Mouse (Mus musculus) heart, embryonic 14.5 days (tissue): ENCODE results near the gene Pkig. TPM values are rescaled to one million over a fixed set of nuclear protein-coding genes. Genes with fewer than 3 reads are reported as not detected.

Source experiments
- ATAC-seq: fragments of 200-750 bp; cut with Nextera tagmentation; 2 replicates; pipeline ENCODE4 v1.8.0; 2017; ENCODE audit warnings: low read depth, moderate TSS enrichment; ENCODE audit not compliant: insufficient number of reproducible peaks, insufficient read depth, low FRiP score
- H3K27ac ChIP-seq, 2 experiments: fragments of 200-500 bp in 1 of 2; fragments of 300-500 bp in 1 of 2; sonication (generic) in 1 of 2; replicated peaks in 1 of 2; 2 replicates each; pipeline ENCODE4 v1.5.1; 2012 to 2014; ENCODE audit warnings: low read depth in 2 of 2, low read length in 2 of 2, control low read depth in 1 of 2, mild to moderate bottlenecking in 1 of 2, mixed read lengths in 1 of 2; ENCODE audit not compliant: control insufficient read depth in 1 of 2, insufficient read depth in 1 of 2
- H3K27me3 ChIP-seq: fragments of 300-500 bp; sonication (generic); 2 replicates; pipeline ENCODE4 v1.6.1; 2014; ENCODE audit warnings: mild to moderate bottlenecking, low read length, control low read depth; ENCODE audit not compliant: control insufficient read depth, insufficient read depth
- H3K36me3 ChIP-seq: fragments of 300-500 bp; sonication (generic); 2 replicates; pipeline ENCODE4 v1.6.1; 2014; ENCODE audit warnings: mild to moderate bottlenecking, control low read depth, low read length, mixed read lengths; ENCODE audit not compliant: control insufficient read depth, insufficient read depth
- H3K4me1 ChIP-seq, 2 experiments: fragments of 200-500 bp in 1 of 2; fragments of 300-500 bp in 1 of 2; sonication (generic) in 1 of 2; 2 replicates each; pipeline ENCODE4 v1.6.1; 2012 to 2014; ENCODE audit warnings: low read length in 2 of 2, control low read depth in 1 of 2, mixed read lengths in 1 of 2; ENCODE audit not compliant: control insufficient read depth in 2 of 2, insufficient read depth in 2 of 2
- H3K4me2 ChIP-seq: fragments of 300-500 bp; sonication (generic); 2 replicates; pipeline ENCODE4 v1.6.1; 2014; ENCODE audit warnings: mild to moderate bottlenecking, low read length
- H3K4me3 ChIP-seq, 2 experiments: fragments of 200-500 bp in 1 of 2; fragments of 300-500 bp in 1 of 2; sonication (generic) in 1 of 2; 2 replicates each; pipeline ENCODE4 v1.5.1; 2012 to 2014; ENCODE audit warnings: low read length in 2 of 2, mild to moderate bottlenecking in 2 of 2, control low read depth in 1 of 2, low read depth in 1 of 2, moderate library complexity in 1 of 2; ENCODE audit not compliant: control insufficient read depth in 1 of 2, insufficient read depth in 1 of 2
- H3K9ac ChIP-seq: fragments of 300-500 bp; sonication (generic); 2 replicates; pipeline ENCODE4 v1.6.1; 2014; ENCODE audit warnings: mild to moderate bottlenecking, low read length
- H3K9me3 ChIP-seq: fragments of 300-500 bp; sonication (generic); 2 replicates; pipeline ENCODE4 v1.6.1; 2016; ENCODE audit warnings: low read length, control low read depth; ENCODE audit not compliant: control insufficient read depth
- WGBS: fragments of 180-500 bp; shearing (Covaris S2); extraction: QIAGEN DNeasy Blood & Tissue Kit; methylation state at CpG from one replicate; pipeline ENCODE4 v1.1.7; 2014; 5-methylcytosine and 5-hydroxymethylcytosine counted together
- polyA plus RNA-seq: library from polyadenylated mRNA; unstranded; fragments of >200 nt; fragmentation: Nextera tagmentation; extraction: Ambion mirVana; gene quantifications from 2 replicates; pipeline ENCODE4 v1.2.1, GENCODE M21; 2014

Gene Pkig
- polyA plus RNA-seq, 1 experiment from 2014 or later, result 324 TPM

DNA sequence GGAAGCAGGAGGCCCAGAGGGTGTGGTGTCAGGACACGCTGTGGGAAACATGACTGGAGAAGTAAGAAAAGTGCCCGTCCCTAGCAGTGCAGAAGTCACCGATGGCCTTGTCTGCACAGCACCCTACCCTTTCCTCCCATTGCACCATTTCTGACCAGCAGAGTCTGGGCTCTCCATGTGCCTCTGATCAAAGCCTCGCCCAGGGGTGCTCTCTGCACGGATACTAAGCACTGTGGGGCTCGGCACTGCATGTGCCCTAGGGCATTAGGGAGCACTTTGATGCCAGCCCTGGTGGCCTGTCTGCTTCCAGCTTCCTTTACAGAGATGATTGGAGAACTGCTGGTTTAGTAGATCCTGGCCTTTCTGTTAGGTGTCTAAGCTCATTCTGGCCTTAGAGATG, 54.7 kb downstream of the Pkig start:
- ATAC-seq, result no peak
- H3K4me2 ChIP-seq, result no peak overlapping the region
- H3K4me3 ChIP-seq, result no peak overlapping the region
- 76% methylated on average over 6 of the region's 6 CpGs for WGBS
- no peaks in the 10 kb centered on the region for H3K27me3 ChIP-seq
- peak overlapping the region; percentile 0 to 81; a peak in 2 of 4 replicates for H3K27ac ChIP-seq
- H3K4me1 ChIP-seq, result peaks cover 50 to 69% of the 10 kb centered on the region in 2 experiments
- H3K36me3 ChIP-seq, result peaks cover 12% of the 10 kb centered on the region
- no peaks in the 10 kb centered on the region for H3K9me3 ChIP-seq
- H3K9ac ChIP-seq, result peak overlapping the region; percentile 43; the same call in 1 of the 2 replicates

DNA sequence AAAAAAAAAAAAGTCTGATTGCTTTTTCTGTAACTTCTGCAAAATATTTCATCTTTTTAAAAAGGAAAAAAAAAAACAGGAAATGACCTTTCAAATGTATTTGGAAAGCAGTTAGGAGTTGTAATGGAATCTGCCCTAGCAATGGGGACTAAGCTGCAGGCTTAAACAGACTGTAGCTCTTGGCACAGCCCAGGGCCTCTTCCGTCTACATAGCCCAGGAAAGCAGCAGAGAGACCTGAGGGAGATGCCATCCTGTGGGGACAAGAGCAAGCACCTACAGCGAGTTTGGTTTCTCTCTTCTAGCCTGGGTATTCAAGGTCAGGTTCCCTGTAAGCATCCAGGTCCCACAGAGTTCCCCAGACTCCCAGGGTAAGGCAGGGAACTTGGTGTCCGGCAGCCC, 55.2 kb downstream of the Pkig start:
- ATAC-seq, result no peak

DNA sequence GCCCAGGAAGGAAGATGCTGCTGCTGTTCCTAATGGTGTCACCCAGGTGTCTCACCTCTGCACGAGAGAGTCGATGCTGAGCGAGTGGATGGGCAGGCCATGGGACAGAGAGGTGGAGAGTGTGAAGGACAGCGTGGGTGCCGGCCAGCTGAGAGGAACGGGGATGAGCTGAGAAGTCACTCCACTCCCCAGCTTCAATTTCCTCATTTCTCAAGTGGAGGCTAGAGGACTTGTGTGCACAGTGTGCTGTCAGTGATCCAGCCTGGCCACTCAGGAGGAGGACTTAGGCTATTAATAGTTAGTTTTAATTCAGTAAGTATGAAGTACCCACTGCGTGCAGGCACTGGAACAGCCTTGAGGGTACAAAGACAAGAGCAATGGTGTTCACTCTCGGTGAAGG, 58.3 kb downstream of the Pkig start:
- no peaks in the 10 kb centered on the region for H3K27me3 ChIP-seq
- H3K4me2 ChIP-seq, result peak overlapping the region; percentile 44
- ATAC-seq, result peak; percentile 32; the same call in 1 of the 2 replicates
- H3K4me1 ChIP-seq, result peaks cover 38 to 52% of the 10 kb centered on the region in 2 experiments
- peak overlapping the region; percentile 78 to 84 for H3K27ac ChIP-seq
- peaks cover 10% of the 10 kb centered on the region for H3K36me3 ChIP-seq
- H3K4me3 ChIP-seq, result no peak overlapping the region
- 28% methylated on average over 8 of the region's 8 CpGs for WGBS
- peak overlapping the region; percentile 62 for H3K9ac ChIP-seq
- no peaks in the 10 kb centered on the region for H3K9me3 ChIP-seq

More for the DNA sequence above, 55.2 kb downstream of the Pkig start:
- 0 out of 4 replicates have a peak overlapping the region, but pooled peaks of 1 of the 2 experiments have one; percentile 9 for H3K27ac ChIP-seq
- H3K36me3 ChIP-seq, result peaks cover 7% of the 10 kb centered on the region
- no peak overlapping the region; the same call in 1 of the 2 replicates for H3K9ac ChIP-seq
- no peaks in the 10 kb centered on the region for H3K27me3 ChIP-seq
- WGBS, result 69% methylated on average over 3 of the region's 3 CpGs
- H3K4me2 ChIP-seq, result no peak overlapping the region
- H3K9me3 ChIP-seq, result no peaks in the 10 kb centered on the region
- H3K4me3 ChIP-seq, result no peak overlapping the region
- peaks cover 48 to 65% of the 10 kb centered on the region in 2 experiments for H3K4me1 ChIP-seq

DNA sequence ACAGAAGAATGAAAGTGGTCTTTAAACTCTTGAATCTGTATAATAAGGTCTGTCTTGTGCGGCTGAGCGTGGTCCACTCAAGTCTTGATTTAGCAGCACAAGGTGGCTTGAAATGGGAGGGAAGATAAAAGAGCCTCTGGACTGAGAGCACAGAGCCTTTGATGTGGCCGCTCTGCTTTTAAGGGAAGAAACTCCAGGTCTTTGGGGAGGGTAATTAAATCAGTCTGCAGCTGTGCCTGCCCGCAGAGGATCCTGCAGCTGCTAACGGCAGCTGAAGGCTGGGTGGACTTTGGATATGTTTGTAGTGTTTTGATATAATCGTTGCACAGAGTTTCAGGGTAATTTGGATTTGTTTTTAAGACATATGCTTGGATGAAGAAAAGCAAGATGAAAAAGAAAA, 58.7 kb downstream of the Pkig start:
- H3K4me3 ChIP-seq, result no peak overlapping the region
- ATAC-seq, result no peak
- no peaks in the 10 kb centered on the region for H3K27me3 ChIP-seq
- H3K4me2 ChIP-seq, result peak overlapping the region; percentile 44
- H3K27ac ChIP-seq, result peak overlapping the region; percentile 78 to 84
- H3K36me3 ChIP-seq, result peaks cover 10% of the 10 kb centered on the region
- H3K4me1 ChIP-seq, result peaks cover 36 to 48% of the 10 kb centered on the region in 2 experiments
- WGBS, result 28% methylated on average over 6 of the region's 6 CpGs
- H3K9me3 ChIP-seq, result no peaks in the 10 kb centered on the region
- peak overlapping the region; percentile 62 for H3K9ac ChIP-seq

DNA sequence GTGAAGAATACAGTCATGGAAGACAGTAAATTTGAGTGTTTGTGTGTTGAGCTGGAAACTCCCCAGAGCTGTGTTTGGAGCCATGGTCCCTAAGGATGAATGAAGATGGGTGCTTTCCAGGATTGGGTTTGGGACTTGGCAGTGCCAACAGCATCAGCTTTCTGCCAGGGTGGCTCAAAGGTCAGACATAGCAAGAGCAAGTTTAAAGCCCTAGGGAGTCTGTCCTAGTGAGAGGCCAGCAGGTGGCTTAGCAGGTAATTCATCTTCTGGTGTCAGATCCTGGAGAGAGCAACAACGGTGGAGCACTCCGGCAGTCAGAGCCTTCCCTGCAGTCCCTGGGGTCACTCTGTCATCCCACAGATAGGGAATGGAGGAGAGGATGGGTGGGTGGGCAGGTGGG, 60.3 kb downstream of the Pkig start:
- Histone ChIP-seq H3K4me2 (no peak overlapping the region), H3K27me3 (no peaks in the 10 kb centered on the region), H3K9me3 (no peaks in the 10 kb centered on the region), H3K9ac (peak overlapping the region; percentile 38; the same call in 1 of the 2 replicates), H3K27ac (peak overlapping the region; percentile 67 to 72), H3K4me3 (no peak overlapping the region), H3K4me1 (peaks cover 26 to 43% of the 10 kb centered on the region in 2 experiments), H3K36me3 (peaks cover 21% of the 10 kb centered on the region)
- no peak for ATAC-seq
- WGBS, result 29% methylated on average over 2 of the region's 2 CpGs

DNA sequence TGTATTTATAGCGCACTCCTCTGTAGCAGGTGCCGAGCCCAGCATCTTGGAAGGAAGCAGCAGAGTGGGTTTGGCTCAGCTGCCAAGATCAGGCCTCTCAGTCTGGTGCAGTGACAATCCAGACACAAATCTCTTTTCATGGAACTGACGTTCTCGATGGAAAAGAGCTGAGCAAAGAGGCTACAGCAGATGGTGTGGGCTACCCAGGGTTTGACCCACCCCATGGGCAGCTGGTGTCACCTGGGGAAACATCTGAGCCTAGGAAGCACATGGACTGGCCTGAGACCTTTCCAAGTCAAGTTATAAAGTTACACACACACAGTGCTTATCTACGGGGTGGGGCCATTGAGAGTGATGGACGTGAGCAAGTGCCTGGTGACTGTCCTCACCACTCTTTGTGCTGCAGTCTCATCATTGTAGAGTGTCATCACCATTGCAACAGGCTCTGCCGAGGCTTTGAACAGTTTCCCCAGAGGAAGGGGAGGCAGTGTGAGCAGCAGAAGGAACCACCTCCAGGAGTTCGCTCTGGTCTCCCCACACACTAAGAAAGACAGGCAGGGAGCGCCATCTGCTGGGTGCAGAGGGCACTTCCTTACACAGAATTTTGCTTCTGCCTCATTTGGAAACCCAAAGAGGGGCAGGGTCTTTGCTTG, 60.9 kb downstream of the Pkig start:
- Histone ChIP-seq H3K27ac (peak overlapping the region; percentile 67 to 72), H3K36me3 (peaks cover 26% of the 10 kb centered on the region), H3K4me1 (peaks cover 25 to 42% of the 10 kb centered on the region in 2 experiments), H3K4me2 (peak overlapping the region; percentile 16), H3K9me3 (no peaks in the 10 kb centered on the region), H3K27me3 (no peaks in the 10 kb centered on the region), H3K4me3 (no peak overlapping the region), H3K9ac (peak overlapping the region; percentile 38; the same call in 1 of the 2 replicates)
- 19% methylated on average over 9 of the region's 9 CpGs for WGBS
- peak; percentile 58 for ATAC-seq

DNA sequence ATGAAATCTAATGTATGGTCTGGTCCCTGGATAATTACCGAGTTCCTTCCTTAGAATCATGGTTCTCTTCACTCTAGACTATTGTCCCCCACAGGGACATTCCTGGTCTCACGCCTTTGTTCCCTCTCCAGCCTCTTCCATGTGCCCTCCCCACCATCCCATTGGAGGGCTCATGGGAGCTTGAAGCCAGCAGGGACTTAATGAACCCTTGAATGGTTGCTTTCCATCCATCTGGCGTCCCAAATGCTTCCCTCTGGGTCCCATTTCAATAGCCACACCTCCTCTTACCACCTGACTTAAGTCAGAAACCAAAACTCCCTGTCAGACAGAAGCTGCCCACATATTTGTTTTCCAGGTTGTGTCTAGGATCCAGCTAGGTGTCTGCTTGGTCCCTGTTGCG, 61.4 kb downstream of the Pkig start:
- 55% methylated on average over 4 of the region's 4 CpGs for WGBS
- no peak overlapping the region for H3K4me2 ChIP-seq
- H3K27ac ChIP-seq, result peak overlapping the region in 1 of 2 experiments; percentile 72; a peak in 1 of 4 replicates
- peaks cover 25 to 42% of the 10 kb centered on the region in 2 experiments for H3K4me1 ChIP-seq
- H3K27me3 ChIP-seq, result no peaks in the 10 kb centered on the region
- no peak for ATAC-seq
- H3K9ac ChIP-seq, result peak overlapping the region; percentile 7; the same call in 1 of the 2 replicates
- peaks cover 32% of the 10 kb centered on the region for H3K36me3 ChIP-seq
- H3K4me3 ChIP-seq, result no peak overlapping the region
- no peaks in the 10 kb centered on the region for H3K9me3 ChIP-seq
